Mouse (Mus musculus) thymus, adult 2 months (tissue): ENCODE data around the gene Cldn11.

Experiments
- CTCF ChIP-seq: fragments of 200-500 bp; IDR thresholded peaks from 2 replicates; pipeline ENCODE4 v1.5.1; 2012; ENCODE audit warnings: mild to moderate bottlenecking, control low read depth, low read length, moderate library complexity, borderline replicate concordance; ENCODE audit not compliant: control insufficient read depth, poor library complexity, insufficient read depth; ENCODE audit errors: extremely low read depth
- POLR2A ChIP-seq: fragments of 200-500 bp; IDR thresholded peaks from 2 replicates; pipeline ENCODE4 v1.6.1; 2012; ENCODE audit warnings: mild to moderate bottlenecking, low read length, control low read depth, moderate library complexity; ENCODE audit not compliant: control insufficient read depth, poor library complexity, insufficient read depth; ENCODE audit errors: extremely low read depth

DNA sequence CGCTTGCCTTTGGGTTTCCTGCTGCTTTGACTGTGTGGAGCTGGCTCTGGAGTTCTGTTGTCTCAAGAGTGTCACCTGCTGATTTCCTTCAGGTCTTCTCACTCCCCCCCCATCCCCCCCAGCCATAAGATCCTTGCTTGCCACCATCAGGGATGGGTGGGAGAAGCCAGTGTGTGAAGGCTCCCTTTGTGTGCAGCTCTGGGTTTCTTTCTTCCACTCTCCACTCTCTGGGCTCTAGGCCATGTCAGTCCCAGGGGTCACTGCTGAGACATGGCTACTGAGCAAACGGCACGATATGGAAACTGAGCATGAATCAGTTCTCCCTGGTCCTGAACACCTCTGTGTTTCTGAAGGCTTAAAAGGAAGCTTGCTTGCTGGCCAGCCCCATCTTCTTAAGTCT lies 6.4 kb downstream of the Cldn11 start:
- no peak for TF ChIP-seq CTCF
- TF ChIP-seq POLR2A: no peak
